Mouse (Mus musculus) thymus, adult 2 months (tissue): ENCODE results near the gene Kcnk2.

Source experiments
- CTCF ChIP-seq: fragments of 200-500 bp; IDR thresholded peaks from 2 replicates; pipeline ENCODE4 v1.5.1; 2012; ENCODE audit warnings: mild to moderate bottlenecking, control low read depth, low read length, moderate library complexity, borderline replicate concordance; ENCODE audit not compliant: control insufficient read depth, poor library complexity, insufficient read depth; ENCODE audit errors: extremely low read depth
- POLR2A ChIP-seq: fragments of 200-500 bp; IDR thresholded peaks from 2 replicates; pipeline ENCODE4 v1.6.1; 2012; ENCODE audit warnings: mild to moderate bottlenecking, low read length, control low read depth, moderate library complexity; ENCODE audit not compliant: control insufficient read depth, poor library complexity, insufficient read depth; ENCODE audit errors: extremely low read depth

- TF ChIP-seq POLR2A: no peak
- TF ChIP-seq CTCF: no peak
These were observed at the start of gene Kcnk2 for GRCm38 (mm10) chr1:189402223-189402943.
